Mouse (Mus musculus): ENCODE measurements at regions not wholly inside any gene's neighbourhood (a gene's known extent, or its start where the extent isn't known, plus 50 kb on each side); places are given as distances from the start of the nearest gene placed in this dataset.

DNA sequence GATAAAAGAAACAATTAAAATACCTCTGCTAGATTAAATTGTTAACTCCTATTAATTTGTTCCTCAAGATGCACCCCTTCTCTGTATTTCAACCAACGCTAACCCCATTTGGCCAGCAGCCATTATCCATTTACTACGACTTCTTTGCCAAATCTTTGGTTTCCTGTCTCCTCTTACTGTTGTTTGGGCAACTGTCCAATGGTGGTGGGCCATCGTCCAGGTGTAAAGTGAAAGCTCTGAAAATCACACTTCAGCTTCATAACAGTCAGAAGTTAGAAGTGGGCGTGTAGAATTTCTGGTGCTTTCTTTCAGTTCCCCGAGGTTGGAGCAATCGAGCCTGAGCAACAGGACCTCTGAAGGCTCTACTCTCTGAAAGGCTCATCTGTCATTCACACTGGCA is 66.8 kb upstream of the Zbtb20 start:
- DNase-seq (ENCODE audit: low read depth, low spot score) = no peak

DNA sequence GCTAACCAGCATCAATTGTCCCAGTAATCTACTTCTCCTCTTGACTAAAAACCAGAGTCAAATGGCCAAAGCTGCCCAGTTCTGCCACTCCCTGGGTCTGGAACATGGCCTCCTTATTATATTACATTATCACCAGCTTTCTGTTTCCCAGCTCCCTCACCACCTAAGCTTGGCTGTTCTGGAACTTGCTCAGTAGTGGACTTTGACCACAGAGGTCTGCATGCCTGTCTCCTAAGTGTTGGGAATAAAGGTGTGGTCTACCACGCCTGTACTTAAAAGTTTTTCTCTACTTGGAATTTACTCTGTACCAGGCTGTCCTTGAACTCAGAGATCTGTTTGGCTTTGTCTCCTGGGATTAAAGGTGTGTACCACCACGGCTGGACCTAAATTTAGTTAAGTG is 68.1 kb upstream of the Zbtb20 start:
- no peak for DNase-seq (ENCODE audit: low read depth, low spot score)

DNA sequence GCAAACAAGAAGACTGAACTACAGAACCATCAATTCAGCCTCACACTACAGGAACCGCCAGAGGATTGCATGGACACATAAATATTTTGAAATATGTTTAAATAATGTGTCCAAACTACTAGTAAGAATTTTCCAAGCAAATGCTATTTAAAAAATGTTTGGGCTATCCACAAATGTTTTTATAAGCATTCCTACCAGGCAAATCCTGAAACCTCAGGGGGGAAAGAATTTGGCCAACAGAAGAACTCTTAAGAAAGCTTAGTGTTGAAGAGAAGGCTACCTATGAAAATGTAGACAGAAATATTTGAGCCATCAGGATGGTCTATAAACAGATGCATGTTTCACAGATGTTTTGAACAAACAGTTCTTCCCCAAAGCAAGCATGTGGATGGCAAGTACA is 72.1 kb upstream of the Zbtb20 start:
- no peak for DNase-seq (ENCODE audit: low read depth, low spot score)

DNA sequence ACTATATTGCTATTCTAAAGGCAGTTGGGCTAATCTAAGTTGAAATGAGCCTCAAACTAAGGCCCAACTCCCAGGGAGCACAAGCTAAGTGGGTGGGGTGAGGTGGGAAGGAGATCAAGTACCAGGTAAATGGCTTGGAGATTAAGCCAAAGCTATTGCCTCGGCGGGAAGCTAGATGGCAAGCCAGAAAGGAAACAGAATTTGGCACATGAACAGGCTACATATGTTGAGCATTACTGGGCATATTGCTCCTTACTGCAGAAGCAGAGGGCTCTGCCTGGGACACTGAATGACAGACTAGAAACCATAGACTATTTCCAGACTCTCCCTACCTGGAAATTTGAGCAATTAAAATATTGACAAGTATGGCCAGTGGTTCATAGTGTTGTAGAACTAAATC is 83.1 kb upstream of the Zbtb20 start:
- no peak for DNase-seq (ENCODE audit: low read depth, low spot score)

DNA sequence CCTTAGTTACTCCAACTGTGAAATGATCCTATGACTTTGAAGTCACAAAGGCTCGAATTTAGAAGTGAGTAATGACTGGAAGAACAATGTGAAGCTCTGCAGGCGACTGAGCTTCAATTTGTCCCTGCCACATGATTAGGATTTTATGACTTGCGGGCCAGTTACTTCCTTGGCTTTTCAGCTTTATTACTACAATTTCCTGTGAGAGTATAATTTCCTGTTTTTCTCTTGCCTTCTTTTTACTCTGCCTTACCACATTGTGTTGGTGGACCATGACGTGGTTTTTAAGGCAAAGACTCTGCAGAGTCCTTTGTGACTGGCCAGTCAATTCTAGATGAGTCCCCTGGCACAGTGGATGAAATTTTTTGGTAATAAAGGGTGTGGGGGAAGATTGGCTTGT is 91.0 kb upstream of the Zbtb20 start:
- DNase-seq (ENCODE audit: low read depth, low spot score) = no peak

DNA sequence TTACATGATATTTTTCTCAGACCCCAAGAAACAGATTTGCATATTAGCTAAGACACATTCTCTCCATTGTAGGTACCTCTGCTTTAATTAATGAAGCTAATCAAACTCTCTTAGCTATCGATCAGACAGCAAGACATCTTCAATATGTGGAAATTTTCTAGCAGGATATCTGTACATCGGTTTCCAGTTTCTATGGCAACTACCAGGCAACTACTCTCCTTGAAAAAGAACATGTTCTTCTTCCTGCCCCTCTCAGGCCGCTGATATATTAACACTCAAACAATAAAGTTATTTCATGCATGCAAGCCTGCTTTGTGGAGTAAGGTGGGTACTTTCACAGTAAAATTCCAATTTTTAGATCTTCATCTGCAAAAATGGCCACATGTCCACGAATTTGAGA is 91.7 kb upstream of the Zbtb20 start:
- no peak for DNase-seq (ENCODE audit: low read depth, low spot score)

DNA sequence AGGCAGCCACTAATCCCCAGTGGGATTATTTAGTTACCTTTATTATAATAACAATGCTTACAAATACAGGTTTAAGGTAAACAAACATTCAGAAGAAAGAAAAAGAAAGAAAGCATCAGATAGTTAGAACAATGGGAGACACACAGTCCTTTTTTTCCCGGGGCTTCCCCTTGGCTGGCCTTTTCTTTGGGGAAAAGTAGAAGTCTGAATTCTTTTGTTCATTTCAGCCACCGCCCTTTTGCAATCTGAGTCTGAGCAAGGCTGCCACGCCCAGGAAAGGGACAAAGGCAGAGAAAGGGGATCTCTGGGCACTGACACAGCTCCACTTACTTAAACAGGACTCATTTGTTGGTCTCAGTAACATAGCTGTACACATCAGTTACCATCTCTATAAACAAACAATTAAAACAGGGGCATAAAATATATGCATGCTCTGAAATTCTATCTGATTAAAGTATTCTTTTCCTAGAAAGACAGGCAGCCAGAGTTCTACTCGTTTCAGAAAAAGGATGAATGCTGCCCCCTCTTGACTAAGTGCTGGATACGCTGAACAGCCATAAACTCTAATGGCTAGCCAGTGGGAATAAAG is 93.5 kb upstream of the Zbtb20 start:
- no peak for DNase-seq (ENCODE audit: low read depth, low spot score)

DNA sequence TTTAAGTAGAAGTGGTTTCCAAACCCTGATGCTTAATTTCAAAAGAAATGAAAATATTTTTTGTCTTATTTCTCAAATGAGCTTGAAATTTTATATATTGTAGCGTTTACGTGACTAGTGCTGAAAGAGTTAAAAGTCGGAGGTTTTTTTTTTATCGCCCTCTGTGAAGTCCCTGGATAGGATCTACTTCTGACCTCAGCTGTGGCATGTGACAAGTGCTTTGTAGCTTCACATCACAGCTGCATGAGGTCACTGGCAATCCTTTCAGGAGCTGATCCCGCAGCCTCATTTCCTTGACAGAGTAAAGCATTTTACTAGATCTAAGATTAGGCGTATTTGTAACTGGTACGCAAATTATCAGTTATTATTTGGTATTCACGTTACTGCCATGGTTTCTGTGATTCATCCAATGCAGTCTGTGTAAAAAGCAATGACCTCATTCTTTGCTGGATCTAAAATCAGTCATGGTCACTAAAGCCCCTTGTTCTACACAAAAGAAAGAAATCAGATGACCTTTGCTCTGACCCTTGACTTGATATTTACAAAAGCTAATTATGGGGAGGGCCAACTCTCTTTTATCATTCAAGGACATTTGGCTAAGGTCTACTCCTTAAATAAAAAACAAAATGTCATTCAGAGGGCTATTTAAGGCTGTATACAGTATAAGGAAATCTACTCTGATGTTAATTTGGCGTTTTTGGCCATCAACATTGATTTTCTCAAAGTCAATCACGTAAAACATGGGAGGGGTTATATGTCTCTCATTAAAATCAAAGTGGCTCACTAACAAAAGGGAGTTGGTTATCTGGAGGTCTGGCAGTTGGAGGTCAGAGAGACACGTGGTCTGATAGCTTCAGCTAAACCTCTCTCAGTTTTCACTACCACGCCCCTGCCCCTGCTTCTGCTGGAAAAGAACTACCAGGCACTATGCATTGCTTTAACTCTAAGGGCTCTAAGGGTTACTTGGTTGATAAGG is 94.3 kb upstream of the Zbtb20 start:
- no peak for DNase-seq (ENCODE audit: low read depth, low spot score)

DNA sequence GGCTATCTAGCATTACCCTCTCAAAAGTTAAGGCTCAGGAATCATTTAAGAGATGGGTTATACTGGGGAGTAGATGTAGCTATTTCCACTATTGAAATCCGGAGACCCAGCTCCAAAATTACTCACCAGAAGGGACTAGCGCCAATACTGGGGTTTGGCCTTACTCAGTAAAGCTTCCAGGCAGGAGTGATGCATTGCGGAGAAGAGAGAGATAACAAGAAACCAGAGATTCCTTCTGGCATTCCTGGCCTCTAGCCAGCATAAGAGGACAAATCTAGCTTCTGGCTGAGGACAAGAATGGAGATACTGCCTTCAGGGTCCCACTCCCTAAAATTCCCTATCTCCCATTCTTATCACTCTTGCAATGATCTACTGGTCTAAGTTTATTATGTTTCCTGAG is 95.7 kb upstream of the Zbtb20 start:
- DNase-seq (ENCODE audit: low read depth, low spot score) = no peak

DNA sequence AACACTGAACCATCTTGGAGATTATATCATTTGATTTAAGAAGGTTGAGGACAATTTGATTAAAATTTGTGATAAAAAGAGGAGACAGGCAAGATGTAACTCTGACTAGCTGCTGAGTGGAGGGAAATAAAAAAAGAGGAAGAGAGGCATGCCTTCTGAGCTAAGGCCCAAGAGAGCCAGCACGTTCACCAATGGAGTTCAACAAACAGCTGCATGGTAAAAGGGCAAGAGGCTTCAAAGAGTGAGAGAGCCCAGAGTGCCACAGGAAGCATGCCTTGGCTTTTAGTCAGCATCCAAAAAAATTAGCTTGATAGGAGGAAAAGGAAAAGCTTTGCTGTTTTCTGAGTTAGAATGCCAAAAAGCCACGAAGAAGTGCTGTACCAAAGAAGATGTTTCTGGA is 103.0 kb upstream of the Zbtb20 start:
- no peak for DNase-seq (ENCODE audit: low read depth, low spot score)

DNA sequence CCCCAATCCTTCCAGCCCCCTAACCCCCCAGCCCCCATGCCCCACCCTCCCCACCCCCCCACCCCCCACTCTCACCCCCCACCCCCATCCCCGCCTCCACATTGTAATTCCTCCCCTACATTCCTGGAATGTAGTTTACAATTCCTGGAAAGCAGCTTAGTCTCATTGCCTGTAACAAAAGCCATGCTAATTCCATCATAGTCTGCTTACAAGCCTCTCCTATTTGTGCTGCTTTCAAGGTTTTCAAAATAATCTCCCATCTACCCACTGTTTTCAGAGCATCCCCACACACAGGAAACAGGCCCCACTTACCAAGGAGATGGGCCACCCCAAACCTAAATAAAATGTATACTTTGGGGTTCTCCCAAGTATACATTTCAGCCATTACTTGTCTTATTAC is 105.5 kb upstream of the Zbtb20 start:
- no peak for DNase-seq (ENCODE audit: low read depth, low spot score)

DNA sequence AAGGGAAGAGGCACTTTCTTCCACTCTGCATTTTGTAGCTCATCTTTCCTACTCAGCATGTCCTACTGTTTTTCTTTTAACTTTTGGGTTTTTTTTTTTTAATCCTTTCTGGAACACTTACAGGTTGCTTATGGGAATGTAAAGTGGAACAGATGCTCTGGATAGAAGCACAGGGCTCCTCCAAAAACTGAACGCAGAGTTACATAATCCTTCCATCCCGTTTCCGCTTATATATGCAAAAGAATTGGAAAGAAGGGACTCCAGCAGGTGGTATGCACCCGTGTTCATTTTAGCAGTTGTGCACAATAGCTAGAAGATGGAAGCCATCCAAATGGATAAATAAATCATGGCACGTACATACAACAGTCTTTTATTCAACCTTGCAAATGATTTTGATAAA is 127.0 kb upstream of the Zbtb20 start:
- no peak for DNase-seq (ENCODE audit: low read depth, low spot score)

DNA sequence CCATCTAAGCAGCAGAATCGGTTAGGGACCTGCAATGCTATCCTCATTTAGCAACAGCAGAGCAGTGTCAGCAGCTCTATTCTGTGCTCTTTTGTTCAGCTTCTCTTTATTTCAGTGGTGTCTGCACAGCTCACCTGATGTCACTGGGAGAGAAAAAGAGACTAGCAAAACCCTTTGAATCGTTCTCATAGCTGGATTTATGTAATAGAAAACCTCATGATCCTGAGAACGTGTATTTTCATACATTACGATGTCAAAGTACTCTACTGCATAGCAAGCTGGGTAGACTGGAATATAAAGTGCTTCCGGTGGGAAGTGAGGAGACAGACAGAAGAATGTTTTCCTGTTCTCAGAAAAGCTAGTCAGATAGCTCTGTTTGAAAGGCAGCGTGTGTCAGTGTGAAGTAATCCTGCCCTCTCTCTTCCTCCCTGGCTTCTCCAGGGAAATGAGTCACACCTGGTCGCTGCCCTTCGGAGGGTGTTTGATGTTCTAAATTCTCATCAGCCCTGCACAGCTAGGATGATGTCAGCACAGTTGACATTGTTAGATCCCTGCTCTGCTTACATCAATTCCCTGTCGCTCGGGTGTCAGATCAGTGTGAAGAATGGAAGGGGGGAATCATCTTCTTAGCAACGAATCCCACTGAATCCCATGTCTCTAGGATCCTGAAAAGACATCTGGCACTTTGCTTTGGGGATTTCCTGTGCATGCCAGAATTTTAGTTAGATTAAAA is 129.6 kb upstream of the Zbtb20 start:
- DNase-seq (ENCODE audit: low read depth, low spot score) = no peak

DNA sequence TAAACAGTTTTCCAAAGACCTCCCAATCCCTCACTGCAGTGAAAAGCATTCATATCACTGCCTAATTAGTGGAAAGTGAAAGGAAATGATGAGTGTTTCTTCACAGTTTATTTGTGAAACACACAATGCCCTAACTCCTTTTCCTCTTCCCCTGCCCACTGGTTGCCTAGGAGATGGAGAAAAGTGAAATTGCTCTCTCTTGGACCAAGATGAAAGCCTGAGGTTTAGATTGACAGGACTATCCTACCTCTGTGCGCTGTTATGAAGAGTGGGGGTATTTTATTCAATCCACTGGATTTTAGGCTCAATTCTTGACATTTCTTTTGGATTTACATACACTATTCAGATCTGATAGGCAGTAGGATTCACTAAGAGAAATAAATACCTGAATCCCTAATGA is 132.1 kb upstream of the Zbtb20 start:
- DNase-seq (ENCODE audit: low read depth, low spot score) = no peak

DNA sequence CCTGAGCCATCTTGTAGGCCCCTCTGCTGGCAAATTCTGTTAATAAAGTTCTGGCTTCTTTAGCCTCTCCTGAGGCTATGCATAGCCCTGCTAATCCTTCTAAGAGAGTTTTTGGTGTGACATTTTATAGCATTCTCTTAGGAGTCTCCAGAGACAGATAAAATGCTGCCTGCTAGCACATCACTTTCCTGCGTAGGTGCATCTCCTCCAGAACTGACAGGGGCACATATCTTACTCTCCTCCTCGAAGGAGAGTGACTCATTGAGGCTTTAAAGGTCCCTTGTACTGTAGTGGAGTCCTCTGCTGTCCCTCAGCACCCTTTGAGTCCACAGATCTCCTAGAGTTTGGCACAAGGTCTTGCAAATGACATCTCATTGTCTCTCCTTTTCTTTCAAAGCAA is 132.6 kb upstream of the Zbtb20 start:
- no peak for DNase-seq (ENCODE audit: low read depth, low spot score)

DNA sequence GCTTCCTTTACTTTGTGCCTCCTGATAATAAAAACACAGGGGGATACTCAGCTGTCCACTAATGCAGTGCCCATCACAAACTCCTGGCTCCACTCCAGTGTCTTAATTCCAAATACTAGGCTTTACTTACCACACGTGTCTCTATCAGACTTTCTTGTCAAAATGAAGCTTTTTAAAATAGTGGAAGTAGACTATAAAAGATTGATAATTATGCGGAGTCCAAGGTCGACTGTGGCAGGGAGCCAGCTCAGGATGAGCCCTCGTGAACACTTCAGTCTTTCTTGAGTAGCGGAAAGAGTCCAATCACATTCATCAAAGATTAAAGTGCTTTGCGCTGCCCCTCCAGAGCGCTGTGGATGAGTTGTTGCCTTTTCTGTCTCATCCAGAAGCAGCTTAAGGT is 147.9 kb upstream of the Zbtb20 start:
- no peak for DNase-seq (ENCODE audit: low read depth, low spot score)

DNA sequence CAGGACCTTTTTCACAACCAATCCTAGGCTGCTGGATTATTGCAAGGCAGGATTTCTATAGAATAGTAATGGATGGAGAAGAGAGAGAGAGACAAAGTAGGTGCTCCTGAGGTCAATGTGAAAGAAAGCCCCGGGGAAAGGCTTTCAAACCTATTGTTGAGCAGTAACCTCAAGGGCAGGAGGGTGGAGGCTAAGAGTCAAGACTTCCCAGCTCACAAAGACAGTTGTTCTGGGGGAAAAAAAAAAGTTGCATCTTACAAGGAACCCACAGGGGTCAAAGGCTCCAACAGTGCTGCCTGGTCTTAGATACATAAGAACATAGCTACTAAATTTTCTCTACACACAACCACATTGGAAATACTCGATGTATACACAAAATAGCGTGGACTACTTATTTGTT is 155.8 kb upstream of the Zbtb20 start:
- no peak for DNase-seq (ENCODE audit: low read depth, low spot score)

DNA sequence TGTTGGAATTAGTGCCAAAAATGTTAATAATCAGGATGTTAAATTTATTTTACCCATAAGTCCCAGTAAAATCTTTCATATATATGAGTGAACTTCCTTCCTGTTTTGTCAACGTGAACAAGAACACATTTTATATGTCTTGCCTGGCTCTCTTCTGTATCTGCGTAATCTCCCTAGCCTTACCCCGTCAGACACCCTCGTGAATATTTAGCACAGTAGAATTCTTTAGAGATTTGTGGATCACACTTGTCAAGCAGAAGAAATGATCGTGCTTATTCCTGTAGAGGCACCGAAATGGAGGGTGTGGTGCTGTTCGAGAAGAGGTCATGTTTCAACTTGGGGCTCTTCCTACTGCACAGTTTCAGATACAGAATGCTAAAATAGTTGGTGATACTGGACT is 157.2 kb upstream of the Zbtb20 start:
- DNase-seq (ENCODE audit: low read depth, low spot score) = no peak

DNA sequence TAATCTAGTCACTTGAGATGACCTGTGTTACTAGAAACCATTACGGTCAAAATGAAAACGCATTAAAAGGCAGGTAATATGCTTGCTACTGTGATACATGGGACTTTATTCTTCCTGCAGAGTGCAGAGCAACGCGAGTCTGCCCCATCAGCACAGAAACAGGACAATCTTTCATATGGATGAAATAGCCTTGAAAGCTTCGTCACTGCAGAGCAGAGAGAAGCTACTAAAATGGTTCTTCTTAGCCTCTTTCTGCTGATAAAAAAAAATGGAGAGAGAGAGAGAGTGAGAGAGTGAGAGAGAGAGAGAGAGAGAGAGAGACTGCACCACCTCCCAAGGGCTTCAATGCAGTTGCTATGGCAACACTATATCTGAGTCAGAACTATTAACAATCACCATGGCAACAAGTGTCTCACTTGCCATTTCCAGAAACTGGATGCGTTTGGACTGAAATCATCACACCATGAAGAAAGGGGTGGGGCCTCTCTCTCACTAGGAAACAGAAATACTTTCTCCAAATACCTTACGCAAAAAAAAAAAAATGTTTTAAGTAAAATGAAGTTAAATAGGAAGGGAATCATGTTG is 157.8 kb upstream of the Zbtb20 start:
- DNase-seq (ENCODE audit: low read depth, low spot score) = no peak

DNA sequence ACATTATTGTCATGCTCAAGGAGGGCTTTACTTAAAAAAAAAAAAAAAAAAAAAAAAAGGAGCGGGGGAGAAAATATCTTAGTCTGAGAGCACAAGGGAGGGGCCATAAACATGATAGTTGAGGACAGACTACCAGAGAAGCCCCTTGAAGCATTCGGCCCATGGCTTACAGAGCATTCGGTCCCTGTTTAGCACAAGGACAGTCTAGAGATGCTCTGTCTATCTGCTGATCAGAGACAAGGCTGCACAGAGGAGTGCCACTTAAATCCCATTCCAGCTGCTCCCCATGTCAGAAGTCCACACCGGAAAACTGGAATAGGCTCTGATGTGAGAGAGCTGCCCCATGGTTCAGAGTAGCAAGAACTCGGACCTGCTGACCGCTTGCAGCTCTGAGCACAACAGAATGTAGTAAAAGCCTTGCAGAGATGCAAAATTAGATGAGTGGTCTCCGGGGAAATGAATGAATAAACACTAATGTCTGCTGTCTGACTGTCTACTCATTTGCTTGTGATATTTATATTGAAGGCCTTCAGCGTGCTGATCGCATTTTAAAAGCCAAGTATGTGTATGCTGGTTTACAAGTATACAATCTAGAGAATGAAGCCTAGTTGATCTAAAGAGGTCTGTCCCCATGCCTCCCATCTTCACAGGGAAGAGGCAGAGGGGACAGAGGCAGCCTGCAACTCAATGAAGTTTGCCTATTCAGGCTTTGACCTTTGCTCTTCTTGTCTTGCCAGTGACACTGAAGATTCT is 158.4 kb upstream of the Zbtb20 start:
- no peak for DNase-seq (ENCODE audit: low read depth, low spot score)

DNA sequence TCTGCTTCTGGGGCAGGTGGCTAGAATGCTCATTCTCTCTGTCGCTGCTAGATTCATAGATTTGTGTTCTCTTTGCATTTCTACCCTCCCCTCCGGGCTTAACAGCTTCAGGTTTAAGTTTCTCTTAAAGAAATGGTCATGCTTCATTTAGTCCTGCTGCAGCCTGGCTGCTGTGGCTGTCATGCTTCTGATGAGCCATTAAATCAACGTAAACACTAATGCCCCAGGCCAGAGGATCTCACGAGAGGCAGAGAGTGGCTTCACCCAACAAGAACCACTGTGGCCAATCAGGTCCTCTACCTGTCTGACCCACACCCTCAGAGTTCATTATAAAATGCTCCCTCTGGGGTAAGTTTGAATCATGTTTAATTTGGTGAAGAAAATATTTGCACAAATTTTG is 173.0 kb upstream of the Zbtb20 start:
- no peak for DNase-seq (ENCODE audit: low read depth, low spot score)

DNA sequence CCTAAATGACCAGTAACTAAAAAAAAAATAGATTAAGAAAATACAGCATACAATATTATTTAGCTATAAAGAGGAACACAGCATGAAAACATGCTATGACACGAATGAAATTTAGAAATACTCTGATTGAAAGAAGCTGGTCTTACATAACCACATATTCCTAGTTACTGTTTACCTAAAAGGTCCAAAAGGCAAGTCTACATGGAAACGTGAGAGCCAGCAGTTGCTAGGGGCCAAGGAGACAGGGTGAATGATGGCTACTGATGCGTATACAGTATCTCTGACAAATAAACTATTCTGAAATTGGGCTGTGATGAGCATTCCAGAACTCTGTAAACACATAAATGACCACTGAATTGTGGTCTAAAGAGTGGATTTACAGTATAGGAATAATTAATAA is 194.5 kb upstream of the Zbtb20 start:
- no peak for DNase-seq (ENCODE audit: low read depth, low spot score)

All from CD4-positive, CD25-positive, alpha-beta regulatory T cell, adult 2 months (primary cell).